Mouse (Mus musculus): Measurements from ENCODE around the gene Ifitm5. TPM values are rescaled to one million over a fixed set of nuclear protein-coding genes. Genes with fewer than 3 reads are reported as not detected.

Gene Ifitm5
- polyA plus RNA-seq, 1 experiment from 2014 or later: 2.4 TPM

- 86% methylated on average over 6 of the region's 6 CpGs for WGBS
- ATAC-seq: no peak
- no peaks in the 10 kb centered on the region; the same call in 1 of the 2 replicates for H3K9me3 ChIP-seq
- H3K4me2 ChIP-seq (replicated peaks): no peak overlapping the region
- H3K27me3 ChIP-seq (replicated peaks): peaks cover 23% of the 10 kb centered on the region
- H3K36me3 ChIP-seq: peaks cover 13% of the 10 kb centered on the region
- H3K27ac ChIP-seq: no peak overlapping the region
- no peak overlapping the region for H3K4me3 ChIP-seq (replicated peaks)
- no peak overlapping the region for H3K9ac ChIP-seq
- H3K4me1 ChIP-seq (replicated peaks): peaks cover 11% of the 10 kb centered on the region
Measured at GRCm38 (mm10) chr7:140927181-140927580, 22.9 kb downstream of the Ifitm5 start.

GRCm38 (mm10) chr7:140923070-140923775 is 26.9 kb downstream of the Ifitm5 start:
- ATAC-seq: no peak
- H3K4me3 ChIP-seq (replicated peaks): peak overlapping the region; percentile 39
- H3K27ac ChIP-seq: peak overlapping the region; percentile 4
- peaks cover 14% of the 10 kb centered on the region for H3K4me1 ChIP-seq (replicated peaks)
- H3K27me3 ChIP-seq (replicated peaks): peaks cover 40% of the 10 kb centered on the region
- H3K4me2 ChIP-seq (replicated peaks): peak overlapping the region; percentile 86
- H3K9ac ChIP-seq: peak overlapping the region; percentile 35
- no peaks in the 10 kb centered on the region for H3K9me3 ChIP-seq
- H3K36me3 ChIP-seq: peaks cover 5% of the 10 kb centered on the region; the same call in 1 of the 2 replicates
- WGBS: 22% methylated on average over 30 of the region's 30 CpGs

- WGBS: under 1% methylated on average over 49 of the region's 49 CpGs
- peak; percentile 39 for ATAC-seq
- Histone ChIP-seq H3K36me3 (peaks cover under 1% of the 10 kb centered on the region; the same call in 1 of the 2 replicates), H3K4me2 (replicated peaks) (peak overlapping the region; percentile 86), H3K9ac (peak overlapping the region; percentile 35), H3K27me3 (replicated peaks) (peaks cover 40% of the 10 kb centered on the region), H3K4me3 (replicated peaks) (peak overlapping the region; percentile 39), H3K4me1 (replicated peaks) (peaks cover 14% of the 10 kb centered on the region), H3K9me3 (no peaks in the 10 kb centered on the region), H3K27ac (peak overlapping the region; percentile 4)
Measured at GRCm38 (mm10) chr7:140922398-140923069, 27.6 kb downstream of the Ifitm5 start.

- no peak for ATAC-seq
- peak overlapping the region; percentile 86 for H3K4me2 ChIP-seq (replicated peaks)
Measured at GRCm38 (mm10) chr7:140921225-140921975, 28.7 kb downstream of the Ifitm5 start.

GRCm38 (mm10) chr7:140920418-140921029 is 29.6 kb downstream of the Ifitm5 start, which contains the start of gene Nlrp6:
TSS of gene Nlrp6 (plus strand) at chr7:140920902.
- Histone ChIP-seq H3K9me3 (no peaks in the 10 kb centered on the region), H3K27ac (peak within 1 kb of the TSS; percentile 69), H3K4me1 (replicated peaks) (peaks cover 14% of the 10 kb centered on the region), H3K4me2 (replicated peaks) (peak within 1 kb of the TSS; percentile 86), H3K36me3 (no peaks in the 10 kb centered on the region), H3K4me3 (replicated peaks) (peak within 1 kb of the TSS; percentile 39), H3K9ac (peak within 1 kb of the TSS; percentile 35), H3K27me3 (replicated peaks) (peaks cover 40% of the 10 kb centered on the region)
- WGBS: 59% methylated on average over 8 of the region's 8 CpGs
- peak; percentile 79 for ATAC-seq

More at GRCm38 (mm10) chr7:140921225-140921975, 28.7 kb downstream of the Ifitm5 start:
- H3K9ac ChIP-seq: peak overlapping the region; percentile 35
- peaks cover 14% of the 10 kb centered on the region for H3K4me1 ChIP-seq (replicated peaks)
- no peaks in the 10 kb centered on the region for H3K9me3 ChIP-seq
- no peaks in the 10 kb centered on the region for H3K36me3 ChIP-seq
- peak overlapping the region; percentile 49; the same call in 1 of the 2 replicates for H3K27ac ChIP-seq
- H3K27me3 ChIP-seq (replicated peaks): peaks cover 40% of the 10 kb centered on the region
- H3K4me3 ChIP-seq (replicated peaks): peak overlapping the region; percentile 39
- 34% methylated on average over 22 of the region's 22 CpGs for WGBS

- peak overlapping the region; percentile 69 for H3K27ac ChIP-seq
- 43% methylated on average over 4 of the region's 4 CpGs for WGBS
- H3K36me3 ChIP-seq: no peaks in the 10 kb centered on the region
- H3K4me3 ChIP-seq (replicated peaks): no peak overlapping the region
- ATAC-seq: peak; percentile 50
- peak overlapping the region; percentile 12; the same call in 1 of the 2 replicates for H3K4me2 ChIP-seq (replicated peaks)
- H3K9me3 ChIP-seq: no peaks in the 10 kb centered on the region
- H3K27me3 ChIP-seq (replicated peaks): peaks cover 40% of the 10 kb centered on the region
- peaks cover 14% of the 10 kb centered on the region for H3K4me1 ChIP-seq (replicated peaks)
- H3K9ac ChIP-seq: no peak overlapping the region
Measured at GRCm38 (mm10) chr7:140919911-140920310, 30.2 kb downstream of the Ifitm5 start.

GRCm38 (mm10) chr7:140914031-140914690 is 35.9 kb downstream of the Ifitm5 start:
- Histone ChIP-seq H3K4me3 (replicated peaks) (no peak overlapping the region), H3K27me3 (replicated peaks) (no peaks in the 10 kb centered on the region), H3K9ac (no peak overlapping the region), H3K36me3 (no peaks in the 10 kb centered on the region), H3K27ac (peak overlapping the region; percentile 77), H3K9me3 (no peaks in the 10 kb centered on the region), H3K4me2 (replicated peaks) (no peak overlapping the region), H3K4me1 (replicated peaks) (0 out of 2 replicates have a peak, but pooled peaks cover 2% of the 10 kb centered on the region)
- WGBS: 81% methylated on average over 8 of the region's 8 CpGs
- ATAC-seq: peak; percentile 24

GRCm38 (mm10) chr7:140912846-140913482 is 37.1 kb downstream of the Ifitm5 start:
- Histone ChIP-seq H3K9ac (no peak overlapping the region), H3K9me3 (no peaks in the 10 kb centered on the region), H3K4me2 (replicated peaks) (peak overlapping the region; percentile 26; the same call in 1 of the 2 replicates), H3K4me1 (replicated peaks) (0 out of 2 replicates have a peak, but pooled peaks cover 7% of the 10 kb centered on the region), H3K27ac (peak overlapping the region; percentile 77), H3K36me3 (no peaks in the 10 kb centered on the region), H3K27me3 (replicated peaks) (no peaks in the 10 kb centered on the region), H3K4me3 (replicated peaks) (no peak overlapping the region)
- 46% methylated on average over 5 of the region's 5 CpGs for WGBS
- peak; percentile 91 for ATAC-seq

GRCm38 (mm10) chr7:140912293-140912692 is 37.8 kb downstream of the Ifitm5 start:
- H3K27ac ChIP-seq: peak overlapping the region; percentile 77

GRCm38 (mm10) chr7:140908634-140909107 is 41.4 kb downstream of the Ifitm5 start:
- ATAC-seq: peak; percentile 76
- no peaks in the 10 kb centered on the region for H3K27me3 ChIP-seq (replicated peaks)
- H3K27ac ChIP-seq: peak overlapping the region; percentile 57; the same call in 1 of the 2 replicates
- 0 out of 2 replicates have a peak, but pooled peaks cover 7% of the 10 kb centered on the region for H3K4me1 ChIP-seq (replicated peaks)
- H3K36me3 ChIP-seq: no peaks in the 10 kb centered on the region
- H3K4me3 ChIP-seq (replicated peaks): peak overlapping the region; percentile 34
- WGBS: 2% methylated on average over 19 of the region's 19 CpGs
- peak overlapping the region; percentile 9 for H3K9ac ChIP-seq
- H3K4me2 ChIP-seq (replicated peaks): peak overlapping the region; percentile 80
- no peaks in the 10 kb centered on the region for H3K9me3 ChIP-seq

More at GRCm38 (mm10) chr7:140912293-140912692, 37.8 kb downstream of the Ifitm5 start:
- 59% methylated on average over 3 of the region's 3 CpGs for WGBS
- ATAC-seq: no peak
- H3K4me3 ChIP-seq (replicated peaks): no peak overlapping the region
- H3K27me3 ChIP-seq (replicated peaks): no peaks in the 10 kb centered on the region
- no peaks in the 10 kb centered on the region for H3K36me3 ChIP-seq
- H3K4me2 ChIP-seq (replicated peaks): 0 out of 2 replicates have a peak overlapping the region, but pooled peaks have one; percentile 26
- 0 out of 2 replicates have a peak, but pooled peaks cover 7% of the 10 kb centered on the region for H3K4me1 ChIP-seq (replicated peaks)
- H3K9ac ChIP-seq: no peak overlapping the region
- no peaks in the 10 kb centered on the region for H3K9me3 ChIP-seq

All from intestine, embryonic 15.5 days (tissue).